Mouse (Mus musculus) megakaryocyte, embryonic 14.5 days (primary cell): ENCODE results near the gene Hoxb5. TPM values are rescaled to one million over a fixed set of nuclear protein-coding genes. Genes with fewer than 3 reads are reported as not detected.

ENCODE experiments used
- H3K27me3 ChIP-seq: replicated peaks from 2 replicates; pipeline ENCODE3; 2012; ENCODE audit warnings: inconsistent platforms
- H3K36me3 ChIP-seq: replicated peaks from 2 replicates; pipeline ENCODE3; 2012; ENCODE audit warnings: low read length, inconsistent platforms, mixed read lengths
- H3K4me1 ChIP-seq: 2 replicates; pipeline ENCODE4 v1.6.1; 2012; ENCODE audit warnings: inconsistent platforms
- H3K4me3 ChIP-seq: replicated peaks from 2 replicates; pipeline ENCODE3; 2012; ENCODE audit warnings: moderate library complexity, mild to moderate bottlenecking, inconsistent platforms
- H3K9me3 ChIP-seq: 2 replicates; pipeline ENCODE4 v1.6.1; 2012; ENCODE audit warnings: inconsistent platforms
- FLI1 ChIP-seq: IDR thresholded peaks from 2 replicates; pipeline ENCODE4 v1.6.1; 2012; ENCODE audit warnings: low read length, inconsistent platforms, mixed read lengths
- GATA1 ChIP-seq: IDR thresholded peaks from 3 replicates; pipeline ENCODE4 v1.6.1; 2012; ENCODE audit warnings: mixed read lengths, low read length, inconsistent platforms, borderline replicate concordance
- polyA plus RNA-seq: library from polyadenylated mRNA; stranded (reverse); fragments of >175 nt; gene quantifications from 2 replicates; pipeline ENCODE4 v1.2.3, GENCODE M21; 2012; ENCODE audit warnings: low replicate concordance; ENCODE audit not compliant: insufficient read depth

Hoxb5 gene
- polyA plus RNA-seq, 1 experiment, result not detected

- Histone ChIP-seq H3K36me3 (no peaks in the 10 kb centered on the region), H3K27me3 (peaks cover 94% of the 10 kb centered on the region), H3K4me3 (no peak overlapping the region), H3K4me1 (no peaks in the 10 kb centered on the region), H3K9me3 (no peaks in the 10 kb centered on the region)
- TF ChIP-seq FLI1 (no peak), GATA1 (no peak)
Observed at GRCm38 (mm10) chr11:96334998-96335397, 31.9 kb downstream of the Hoxb5 start.

DNA sequence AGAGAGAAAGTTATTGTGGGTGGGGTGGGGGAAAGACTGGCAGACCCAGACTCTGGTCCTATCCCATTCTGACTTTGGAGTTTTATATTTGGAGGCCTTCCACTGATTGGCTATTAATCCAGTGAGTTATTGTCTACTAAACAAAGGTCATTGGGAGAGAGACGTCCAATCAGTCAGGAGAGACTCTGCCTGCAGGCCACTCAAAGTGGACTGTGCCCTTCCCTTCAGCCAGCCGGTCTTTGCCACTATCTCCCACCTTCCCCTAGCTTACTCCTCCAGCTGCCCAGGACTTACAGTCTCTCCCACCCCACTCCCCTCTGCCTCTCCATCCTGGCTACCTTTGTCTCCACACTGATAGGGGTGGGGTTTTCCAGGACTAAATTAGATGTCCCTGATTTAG lies 33.5 kb downstream of the Hoxb5 start:
- Histone ChIP-seq H3K4me3 (no peak overlapping the region), H3K9me3 (no peaks in the 10 kb centered on the region), H3K4me1 (no peaks in the 10 kb centered on the region; the same call in 1 of the 2 replicates), H3K27me3 (peaks cover 94% of the 10 kb centered on the region), H3K36me3 (no peaks in the 10 kb centered on the region)
- no peak for TF ChIP-seq FLI1
- TF ChIP-seq GATA1, result no peak

DNA sequence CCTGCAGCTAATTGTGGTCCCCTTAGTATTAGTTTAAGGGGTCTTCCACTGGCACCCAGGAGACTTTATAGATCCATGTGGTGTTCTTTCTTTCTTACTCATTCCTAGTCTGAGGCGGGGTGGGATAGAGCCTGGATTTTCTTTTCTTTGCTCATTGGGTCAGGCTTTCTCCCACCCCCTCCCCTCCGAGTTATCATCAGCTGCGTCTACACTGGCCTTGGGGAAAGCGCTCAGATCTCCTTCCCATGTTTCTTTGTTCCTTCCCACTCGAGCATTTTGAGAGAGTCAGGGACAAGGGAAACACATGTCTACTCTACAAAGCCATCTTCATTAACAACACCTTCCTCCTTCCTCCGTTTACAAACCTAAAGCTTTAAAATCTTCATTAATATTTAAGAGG lies 33.9 kb downstream of the Hoxb5 start:
- Histone ChIP-seq H3K36me3 (no peaks in the 10 kb centered on the region), H3K4me3 (no peak overlapping the region), H3K27me3 (peaks cover 94% of the 10 kb centered on the region), H3K4me1 (no peaks in the 10 kb centered on the region; the same call in 1 of the 2 replicates), H3K9me3 (no peaks in the 10 kb centered on the region)
- TF ChIP-seq FLI1 (no peak), GATA1 (no peak)

DNA sequence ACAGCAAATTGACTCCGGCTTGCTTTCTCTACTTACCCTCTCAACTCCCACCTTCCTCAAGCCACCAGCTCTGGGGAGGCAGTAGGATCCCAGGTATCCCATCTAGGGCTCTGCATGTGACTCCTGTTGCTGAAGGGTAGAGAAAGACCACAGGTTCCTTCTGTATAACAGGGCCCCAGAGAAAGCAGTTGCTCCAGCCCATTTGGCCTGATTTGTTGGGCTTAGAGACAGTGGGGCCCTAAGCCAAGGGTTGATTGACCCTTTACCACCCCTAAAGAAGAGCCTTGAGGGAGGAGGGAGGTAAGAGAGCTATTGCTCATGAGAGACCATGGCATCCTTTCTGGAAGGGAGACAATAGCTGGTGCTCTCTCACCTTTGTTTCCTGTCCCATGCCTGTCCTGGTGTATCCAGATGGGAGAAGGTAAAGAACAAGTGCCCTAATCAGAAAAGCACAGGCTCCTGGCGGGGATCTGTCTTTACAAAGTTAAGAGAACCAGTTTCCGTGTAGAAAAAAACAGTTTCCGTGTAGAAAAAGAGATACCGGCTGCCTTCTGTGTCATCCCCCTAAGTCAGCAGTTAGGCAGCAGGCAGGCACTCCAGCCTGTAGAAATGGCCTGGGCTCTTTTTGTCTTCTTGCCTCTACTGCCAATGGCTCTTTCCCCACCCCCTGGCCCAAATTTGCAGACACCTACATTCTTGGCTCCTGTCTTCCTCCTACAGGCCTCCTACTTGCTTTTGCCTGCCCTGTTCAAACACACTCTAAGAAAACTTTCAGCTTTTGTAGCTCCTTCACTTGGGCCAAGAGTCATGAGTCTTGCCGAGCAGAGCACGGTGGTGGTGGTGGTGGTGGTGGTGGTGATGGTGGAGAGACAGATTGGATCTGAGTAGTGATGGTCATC lies 36.1 kb downstream of the Hoxb5 start:
- TF ChIP-seq GATA1 (no peak), FLI1 (no peak)
- H3K36me3 ChIP-seq, result no peaks in the 10 kb centered on the region
- H3K9me3 ChIP-seq, result no peaks in the 10 kb centered on the region
- peaks cover 91% of the 10 kb centered on the region for H3K27me3 ChIP-seq
- H3K4me1 ChIP-seq, result no peaks in the 10 kb centered on the region; the same call in 1 of the 2 replicates
- H3K4me3 ChIP-seq, result no peak overlapping the region

- peaks cover 3% of the 10 kb centered on the region; the same call in 1 of the 2 replicates for H3K9me3 ChIP-seq
- H3K4me3 ChIP-seq, result no peak overlapping the region
- no peaks in the 10 kb centered on the region; the same call in 1 of the 2 replicates for H3K4me1 ChIP-seq
- no peaks in the 10 kb centered on the region for H3K36me3 ChIP-seq
- peaks cover 93% of the 10 kb centered on the region for H3K27me3 ChIP-seq
- TF ChIP-seq GATA1 (no peak), FLI1 (no peak)
Observed at GRCm38 (mm10) chr11:96340698-96341365, 37.7 kb downstream of the Hoxb5 start.

DNA sequence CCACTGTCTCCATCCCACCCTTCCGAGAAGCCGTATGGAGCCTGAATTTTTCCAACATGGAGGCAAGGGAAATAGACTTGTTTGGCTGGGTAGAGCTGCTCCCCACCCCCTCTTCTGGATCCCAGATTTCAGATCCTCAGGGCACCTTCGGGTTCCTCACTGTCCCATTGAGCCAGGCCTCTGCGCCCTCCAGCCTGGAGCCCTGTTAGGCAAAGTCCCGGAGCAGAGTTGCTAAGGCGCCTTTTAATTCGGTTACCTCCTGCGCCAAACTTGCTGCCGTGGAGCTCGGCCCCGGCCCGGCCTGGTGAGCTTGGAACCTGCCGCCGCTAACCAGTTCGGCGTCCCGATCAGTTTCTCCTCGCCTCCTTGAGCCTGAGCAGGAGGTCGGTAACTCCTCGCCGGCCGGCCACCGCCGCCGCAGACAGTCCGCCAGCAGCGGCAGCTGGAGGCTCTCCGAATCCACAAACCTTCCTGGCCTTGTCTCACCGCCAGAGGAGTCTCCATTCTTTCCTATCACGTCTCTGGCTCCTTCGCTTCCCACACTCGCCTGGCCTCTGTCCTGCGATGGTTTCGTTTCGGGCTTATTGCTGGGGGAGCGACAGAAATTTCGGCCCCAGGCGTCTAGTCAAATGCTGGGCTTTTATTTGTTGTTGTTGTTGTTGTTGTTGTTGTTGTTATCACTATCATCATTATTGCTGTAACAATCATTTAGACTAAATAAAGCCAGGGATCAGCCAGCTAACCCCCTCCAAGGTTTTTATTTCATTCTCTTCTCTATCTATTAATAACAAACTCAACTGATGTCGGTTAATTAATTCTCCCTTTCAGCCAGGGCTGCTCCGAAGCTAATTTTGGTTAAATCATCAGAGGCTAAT lies 38.8 kb downstream of the Hoxb5 start:
- Histone ChIP-seq H3K9me3 (peaks cover 4% of the 10 kb centered on the region; the same call in 1 of the 2 replicates), H3K36me3 (no peaks in the 10 kb centered on the region), H3K4me3 (peak overlapping the region; percentile 72), H3K27me3 (peaks cover 93% of the 10 kb centered on the region), H3K4me1 (no peaks in the 10 kb centered on the region; the same call in 1 of the 2 replicates)
- TF ChIP-seq FLI1, result no peak
- TF ChIP-seq GATA1, result no peak

DNA sequence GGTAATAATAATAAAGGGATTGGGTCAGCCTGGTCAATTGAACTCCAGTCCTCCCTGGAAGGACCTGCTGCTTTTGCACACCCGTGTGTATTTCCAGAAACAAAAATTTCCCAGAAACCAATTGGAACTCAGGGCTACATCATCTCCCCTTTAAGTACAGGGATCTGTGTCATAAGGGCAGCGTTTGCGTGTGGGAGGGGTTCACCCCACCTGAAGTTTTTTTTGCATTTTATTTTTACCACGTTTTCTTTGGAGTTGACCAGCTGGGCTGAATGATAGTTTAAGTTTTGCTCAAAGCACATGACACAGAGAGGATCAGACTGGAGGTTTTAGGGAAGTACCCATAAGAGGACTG lies 39.4 kb downstream of the Hoxb5 start:
- H3K36me3 ChIP-seq, result no peaks in the 10 kb centered on the region
- TF ChIP-seq FLI1, result no peak
- no peak for TF ChIP-seq GATA1
- H3K27me3 ChIP-seq, result peaks cover 90% of the 10 kb centered on the region
- H3K4me3 ChIP-seq, result no peak overlapping the region
- H3K9me3 ChIP-seq, result peaks cover 4% of the 10 kb centered on the region; the same call in 1 of the 2 replicates
- no peaks in the 10 kb centered on the region; the same call in 1 of the 2 replicates for H3K4me1 ChIP-seq

GRCm38 (mm10) chr11:96343206-96343745 lies 40.1 kb downstream of the Hoxb5 start:
- H3K4me1 ChIP-seq, result no peaks in the 10 kb centered on the region; the same call in 1 of the 2 replicates

More at GRCm38 (mm10) chr11:96343206-96343745, 40.1 kb downstream of the Hoxb5 start:
- Histone ChIP-seq H3K36me3 (no peaks in the 10 kb centered on the region), H3K27me3 (peaks cover 87% of the 10 kb centered on the region), H3K4me3 (no peak overlapping the region), H3K9me3 (peaks cover 4% of the 10 kb centered on the region; the same call in 1 of the 2 replicates)
- TF ChIP-seq FLI1 (no peak), GATA1 (no peak)
